Mouse (Mus musculus) testis, postnatal 10 days (tissue): ENCODE measurements around the gene Gm28038.

Experiments used
- DNase-seq: peaks from one replicate; pipeline ENCODE4 v3.0.0; 2021; ENCODE audit warnings: low spot score

Gm28038 gene

DNA sequence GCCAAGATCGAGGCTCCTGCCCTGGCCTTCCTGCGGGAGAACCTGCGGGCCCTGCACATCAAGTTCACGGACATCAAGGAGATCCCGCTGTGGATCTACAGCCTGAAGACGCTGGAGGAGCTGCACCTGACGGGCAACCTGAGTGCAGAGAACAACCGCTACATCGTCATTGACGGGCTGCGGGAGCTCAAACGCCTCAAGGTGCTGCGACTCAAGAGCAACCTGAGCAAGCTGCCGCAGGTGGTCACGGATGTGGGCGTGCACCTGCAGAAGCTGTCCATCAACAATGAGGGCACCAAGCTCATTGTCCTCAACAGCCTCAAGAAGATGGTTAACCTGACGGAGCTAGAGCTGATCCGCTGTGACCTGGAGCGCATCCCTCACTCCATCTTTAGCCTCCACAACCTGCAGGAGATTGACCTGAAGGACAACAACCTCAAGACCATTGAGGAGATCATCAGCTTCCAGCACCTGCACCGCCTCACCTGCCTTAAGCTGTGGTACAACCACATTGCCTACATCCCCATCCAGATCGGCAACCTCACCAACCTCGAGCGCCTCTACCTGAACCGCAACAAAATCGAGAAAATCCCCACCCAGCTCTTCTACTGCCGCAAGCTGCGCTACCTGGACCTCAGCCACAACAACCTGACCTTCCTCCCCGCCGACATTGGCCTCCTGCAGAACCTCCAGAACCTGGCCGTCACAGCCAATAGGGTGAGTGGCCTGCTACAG lies 24.1 kb upstream of the Gm28038 start:
- no peak for DNase-seq

DNA sequence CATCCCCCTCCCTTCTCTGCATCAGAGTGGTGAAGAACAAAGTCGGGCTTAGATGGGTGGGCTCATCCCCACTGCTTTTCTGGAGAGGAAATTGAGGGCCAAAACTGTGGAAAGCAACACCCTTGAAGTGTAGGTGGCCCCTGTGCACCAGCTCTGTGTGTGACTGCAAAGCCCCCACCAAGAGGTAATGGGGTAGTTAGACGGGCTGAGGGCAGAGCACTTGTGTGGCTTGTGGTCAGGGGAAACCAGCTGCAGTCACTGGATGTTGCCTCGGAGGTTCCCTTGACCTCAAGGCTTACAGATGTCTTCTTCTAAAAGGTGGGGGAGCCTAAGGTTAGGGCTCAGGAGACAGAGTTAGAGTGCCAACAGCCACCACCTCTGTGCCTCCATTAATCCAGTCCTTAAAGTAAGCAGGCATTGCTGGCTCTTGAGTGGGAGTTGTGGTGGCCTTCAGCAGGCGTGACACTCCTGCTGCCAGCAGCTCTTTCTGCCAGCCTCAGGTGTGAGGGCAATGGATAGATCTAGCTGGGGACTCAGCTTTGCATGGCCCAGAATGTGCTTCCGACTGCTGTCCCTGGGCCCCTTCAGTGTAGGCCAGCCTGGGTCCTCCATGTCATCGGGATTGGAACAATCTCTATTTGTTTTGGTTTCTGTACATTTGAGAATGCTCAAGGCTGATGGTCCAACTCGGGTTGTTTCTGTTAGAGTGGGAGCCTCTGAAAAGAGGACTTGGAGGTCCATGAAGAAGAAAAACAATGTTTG lies 23.0 kb upstream of the Gm28038 start:
- no peak for DNase-seq

DNA sequence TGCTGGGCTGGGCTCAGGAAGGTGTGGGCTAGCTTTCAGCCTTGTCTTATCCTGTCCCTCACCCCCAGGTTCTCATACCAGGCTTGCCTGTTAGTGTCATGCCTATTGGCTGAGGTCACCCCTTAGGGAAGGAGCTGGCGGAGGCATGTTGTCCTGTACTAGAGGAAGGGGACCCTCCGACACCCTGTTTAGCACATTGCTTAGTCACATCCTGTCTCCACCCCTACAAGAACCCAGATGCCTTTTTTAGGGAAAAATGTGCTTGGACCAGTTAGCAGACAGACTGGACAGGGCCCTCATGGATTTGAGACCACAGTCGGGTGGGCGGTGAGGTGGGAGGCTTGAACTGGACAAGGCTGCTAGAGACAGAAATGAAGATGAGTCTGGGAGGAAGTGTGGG lies 22.2 kb upstream of the Gm28038 start:
- no peak for DNase-seq

DNA sequence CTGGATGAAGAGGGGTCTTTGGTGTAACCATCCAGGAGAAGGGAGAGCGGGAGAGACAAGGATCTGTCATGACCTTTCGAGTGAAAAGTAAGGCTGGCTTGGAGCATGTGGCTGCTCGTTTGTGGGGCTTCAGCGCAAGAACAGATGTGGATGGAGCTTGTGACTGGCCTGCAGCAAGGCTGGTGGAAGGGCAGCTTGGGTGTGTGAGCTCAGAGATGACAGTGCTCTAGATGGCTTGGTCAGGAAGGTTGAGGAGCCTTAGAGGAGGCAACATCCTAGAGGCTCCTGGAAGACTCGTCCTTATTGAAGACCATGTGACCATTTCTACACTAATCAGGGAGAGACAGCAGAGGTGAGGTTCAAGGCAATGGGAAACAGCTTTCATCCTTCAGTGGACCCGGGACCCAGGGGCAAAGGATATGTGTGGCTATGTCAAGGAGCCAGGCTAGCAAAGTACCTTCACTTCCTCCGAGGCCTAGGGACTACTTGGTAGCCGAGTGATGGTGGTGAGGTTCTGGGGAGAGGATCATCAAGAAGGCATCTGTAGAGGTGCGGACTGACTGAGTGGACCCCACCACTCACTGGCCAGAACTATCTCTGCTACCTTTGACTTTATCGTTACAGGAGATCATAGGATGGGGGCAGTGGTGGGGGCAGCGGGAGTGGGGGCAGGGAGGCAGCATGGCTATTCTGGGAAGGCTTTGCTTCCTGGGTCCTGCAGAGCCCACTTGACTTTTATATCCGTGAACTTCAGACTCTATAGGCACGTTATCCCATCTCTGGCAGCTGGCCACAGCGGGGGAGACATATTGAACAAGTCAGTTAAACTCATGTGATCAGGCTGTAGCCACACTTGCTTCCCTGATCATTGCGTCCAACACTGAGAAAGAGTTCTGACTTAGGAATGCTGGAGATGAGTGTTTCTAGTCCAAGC lies 21.4 kb upstream of the Gm28038 start:
- no peak for DNase-seq

DNA sequence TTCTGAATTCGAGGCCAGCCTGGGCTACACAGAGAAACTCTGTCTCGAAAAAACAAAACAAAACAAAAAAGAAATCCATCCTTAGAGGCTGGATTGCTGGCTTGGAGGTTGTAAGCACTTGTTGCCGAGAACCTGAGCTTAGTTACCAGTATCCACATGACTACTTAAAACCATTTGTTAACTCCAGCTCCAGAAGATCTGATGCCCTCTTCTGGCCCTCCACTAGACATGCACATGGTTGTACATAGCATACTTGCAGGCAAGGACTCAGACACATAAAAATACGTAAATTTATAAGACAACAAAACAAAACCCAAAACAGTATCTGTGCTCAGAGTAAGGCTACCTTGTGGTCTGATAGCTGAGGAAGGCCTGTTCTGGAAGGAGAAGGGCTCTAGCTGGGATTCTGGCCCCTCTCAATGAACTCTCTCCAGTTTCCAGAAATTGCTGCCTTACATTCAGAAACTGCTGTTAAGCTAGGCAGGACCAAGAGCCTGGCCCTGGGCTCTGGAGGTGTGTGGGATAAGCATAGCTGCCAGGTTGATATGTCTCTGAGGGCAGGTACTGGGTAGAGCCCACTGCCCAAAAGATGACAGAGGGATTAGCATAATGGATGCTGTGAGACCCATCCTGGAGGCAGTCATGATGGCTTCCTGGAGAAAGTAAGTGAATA lies 19.6 kb upstream of the Gm28038 start:
- no peak for DNase-seq

DNA sequence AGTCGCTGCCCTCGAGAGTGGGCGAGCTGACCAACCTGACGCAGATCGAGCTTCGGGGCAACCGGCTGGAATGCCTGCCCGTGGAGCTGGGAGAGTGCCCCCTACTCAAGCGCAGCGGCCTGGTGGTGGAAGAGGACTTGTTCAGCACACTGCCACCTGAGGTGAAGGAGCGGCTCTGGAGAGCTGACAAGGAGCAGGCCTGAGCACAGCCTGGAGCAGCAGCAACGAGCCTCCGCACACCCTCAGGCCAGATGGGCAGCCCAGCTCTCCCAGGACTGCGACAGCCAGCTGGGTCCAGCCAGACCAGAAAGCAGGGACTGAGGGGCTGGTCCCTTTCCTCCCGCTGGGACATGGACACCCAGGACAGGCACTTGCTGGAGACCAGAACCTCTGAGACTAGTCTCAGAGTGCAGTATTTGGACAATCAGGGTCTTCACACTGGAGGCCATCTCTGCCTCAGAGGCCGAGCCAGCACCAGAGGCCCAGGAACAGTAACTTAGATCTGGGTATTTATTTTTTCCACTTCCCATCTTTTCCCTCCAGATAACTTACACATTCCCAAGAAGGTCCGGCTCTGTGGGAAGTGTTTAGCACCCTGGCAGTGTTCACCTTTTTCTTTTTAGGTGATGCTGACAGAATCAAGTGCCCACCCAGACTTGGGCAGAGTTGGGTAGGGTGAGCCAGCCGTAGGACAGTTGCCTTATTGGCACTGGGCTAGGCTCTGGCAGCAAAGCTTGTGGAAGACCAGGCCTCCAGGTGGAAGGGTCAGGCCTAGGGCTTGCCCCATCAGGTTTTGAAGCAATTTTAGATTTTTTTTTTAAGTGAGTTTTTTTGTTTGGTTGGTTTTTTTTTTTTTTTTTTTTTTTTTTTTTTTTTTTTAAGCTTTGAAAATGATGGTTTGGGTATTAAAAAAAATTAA lies 18.7 kb upstream of the Gm28038 start:
- no peak for DNase-seq

DNA sequence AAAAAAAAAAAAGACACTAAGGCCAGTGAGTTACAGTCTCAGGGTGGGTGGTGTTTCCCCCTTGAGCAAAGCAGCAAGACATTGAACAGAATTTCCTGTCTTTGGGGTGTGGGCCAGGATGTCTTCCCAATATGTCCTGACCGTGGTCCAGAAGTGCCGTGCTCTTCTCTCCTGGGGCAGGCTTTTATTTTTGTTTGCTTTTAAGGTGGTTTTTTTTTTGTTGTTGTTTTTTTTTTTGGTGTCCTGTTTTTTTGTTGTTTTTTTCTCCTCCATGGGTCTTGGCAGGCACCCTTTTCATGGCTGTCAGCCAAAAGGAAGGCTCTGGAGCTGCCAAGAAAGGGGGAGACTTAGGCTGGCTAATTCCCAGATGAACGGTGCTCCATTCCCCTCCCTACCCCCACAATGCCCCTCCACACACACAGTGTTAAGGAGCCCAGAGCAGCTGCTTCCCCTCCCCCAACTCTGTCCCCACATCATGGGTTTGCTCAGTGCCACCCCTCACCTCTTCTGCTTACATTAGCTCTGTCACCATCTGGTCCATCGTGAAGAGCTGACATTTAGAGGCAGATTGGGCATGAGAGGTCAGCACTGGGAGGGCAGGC lies 17.9 kb upstream of the Gm28038 start:
- DNase-seq = peak; percentile 64

DNA sequence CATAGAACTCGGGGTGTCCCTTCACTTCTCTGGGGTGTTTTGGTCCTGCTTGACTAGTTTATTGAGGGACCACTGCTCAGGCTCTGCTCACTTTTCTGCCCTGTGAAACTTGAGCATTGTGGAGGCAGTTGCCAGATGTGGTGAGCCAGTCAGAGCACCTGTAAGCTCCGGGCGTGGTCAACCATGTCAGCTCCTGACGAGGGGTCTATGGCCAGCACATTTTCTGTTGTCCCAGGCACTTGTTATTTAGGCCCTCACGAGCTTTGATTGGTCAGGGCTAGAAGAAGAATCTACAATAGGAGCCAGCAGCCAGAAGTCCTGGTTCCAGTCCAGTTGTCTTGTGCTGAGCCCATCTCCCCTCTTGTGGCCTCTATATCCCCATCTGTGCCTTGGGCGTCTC lies 17.0 kb upstream of the Gm28038 start:
- no peak for DNase-seq

DNA sequence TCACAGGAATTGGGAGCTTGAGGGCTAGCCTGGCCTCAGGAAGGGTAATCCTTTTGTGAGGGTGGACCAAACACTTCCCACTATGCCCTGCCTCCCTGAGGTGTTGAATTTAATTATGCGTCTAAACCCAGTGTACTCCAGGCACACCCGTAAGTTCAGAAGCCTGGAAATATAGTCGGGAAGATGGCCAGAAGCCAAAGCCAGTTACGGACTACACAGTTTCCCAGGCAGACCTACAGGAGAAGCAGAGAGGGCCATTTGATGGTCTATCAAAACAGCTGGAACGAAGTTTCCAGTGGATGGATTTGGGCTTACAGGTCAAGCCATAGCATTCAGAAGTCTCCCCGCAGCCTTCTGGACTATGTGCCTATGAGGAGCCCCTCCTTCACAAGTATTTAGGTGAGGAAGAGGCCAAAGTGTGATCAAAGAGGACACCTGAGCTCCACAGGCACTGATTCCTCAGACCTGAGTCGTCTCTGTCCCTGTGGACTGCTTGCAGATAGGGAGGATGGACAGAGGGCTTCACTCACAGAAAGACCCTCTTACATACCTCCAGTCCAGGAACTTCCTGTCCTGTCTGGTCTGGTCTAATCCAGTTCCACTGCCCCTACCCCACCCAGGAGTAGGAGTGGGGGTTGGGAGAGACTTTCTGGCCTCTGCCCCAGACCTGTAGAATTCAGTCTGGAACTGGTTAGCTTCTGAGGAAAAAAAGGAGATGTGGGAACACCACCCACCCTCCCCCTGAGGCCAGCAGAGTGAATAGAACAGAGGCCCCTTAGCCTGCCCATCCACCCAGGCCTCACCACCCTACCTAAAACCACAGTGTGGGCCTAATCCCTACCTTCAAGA lies 15.9 kb upstream of the Gm28038 start:
- DNase-seq = no peak

DNA sequence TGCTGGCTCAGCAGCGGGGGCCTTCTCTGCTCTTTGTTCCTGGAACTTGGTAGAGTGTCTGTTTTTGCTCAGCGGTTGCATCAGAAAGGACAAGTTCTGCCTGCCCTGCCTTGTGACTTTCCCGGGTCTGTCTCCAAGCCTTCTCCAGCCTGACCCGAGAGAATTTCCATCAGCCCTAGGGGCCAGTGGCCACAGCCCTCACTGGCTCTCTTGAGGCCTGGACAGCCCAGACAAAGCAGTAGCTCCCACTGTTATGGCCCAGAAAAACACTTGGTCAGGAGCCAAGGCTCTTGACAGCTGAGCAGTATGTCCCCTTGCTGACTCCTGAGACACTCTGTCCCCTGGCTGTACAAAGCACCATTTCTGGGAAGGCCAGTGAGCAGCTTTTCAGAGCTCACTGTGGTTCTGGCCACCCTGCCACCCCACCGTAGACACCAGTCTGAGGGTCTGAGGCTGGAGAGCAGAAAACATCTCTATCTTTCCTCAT lies 15.0 kb upstream of the Gm28038 start, which contains the start of gene Phyhd1:
Phyhd1 (plus strand) TSS at position 437 of the 487 bp plus-strand sequence.
- DNase-seq = no peak

DNA sequence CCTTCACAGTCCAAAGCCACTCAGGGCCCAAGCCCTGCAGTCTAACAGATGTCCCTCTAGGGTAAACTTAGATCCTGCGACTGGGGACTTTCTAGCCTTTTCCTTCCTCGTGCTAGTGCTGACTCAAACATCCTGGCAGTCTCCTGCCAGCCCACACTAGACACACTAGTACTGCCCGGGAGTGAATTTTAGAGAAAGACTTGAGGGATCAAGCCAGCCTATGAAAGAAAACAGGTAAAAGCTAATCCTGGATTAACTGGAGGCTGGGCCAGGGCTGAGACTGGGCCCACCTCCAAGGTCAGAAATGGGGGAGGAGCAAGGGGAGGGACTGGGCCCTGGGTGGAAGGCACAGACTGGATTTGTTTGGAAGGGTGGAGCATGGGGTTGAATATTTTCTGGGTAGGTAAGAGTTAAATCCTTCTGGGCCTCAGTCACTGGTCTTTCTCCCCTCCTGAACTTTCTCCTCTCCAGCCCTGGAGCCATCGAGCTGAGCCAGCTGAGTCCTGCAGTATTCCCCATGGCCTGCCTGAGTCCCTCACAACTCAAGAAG lies 14.4 kb upstream of the Gm28038 start:
- peak; percentile 78 for DNase-seq

DNA sequence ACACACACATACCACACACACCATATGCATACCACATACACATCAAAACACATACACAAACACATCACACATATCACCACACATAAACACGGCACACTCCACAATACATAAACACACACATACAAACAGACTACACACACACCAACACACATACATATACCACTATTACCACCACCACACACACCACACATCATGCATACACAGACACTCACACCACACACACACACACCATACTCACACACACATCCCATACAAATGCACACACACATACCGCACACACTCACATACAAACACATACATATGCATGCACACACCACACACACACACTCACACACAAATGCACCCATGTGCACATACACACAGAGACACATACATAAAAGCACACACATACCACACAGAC lies 13.4 kb upstream of the Gm28038 start:
- no peak for DNase-seq

DNA sequence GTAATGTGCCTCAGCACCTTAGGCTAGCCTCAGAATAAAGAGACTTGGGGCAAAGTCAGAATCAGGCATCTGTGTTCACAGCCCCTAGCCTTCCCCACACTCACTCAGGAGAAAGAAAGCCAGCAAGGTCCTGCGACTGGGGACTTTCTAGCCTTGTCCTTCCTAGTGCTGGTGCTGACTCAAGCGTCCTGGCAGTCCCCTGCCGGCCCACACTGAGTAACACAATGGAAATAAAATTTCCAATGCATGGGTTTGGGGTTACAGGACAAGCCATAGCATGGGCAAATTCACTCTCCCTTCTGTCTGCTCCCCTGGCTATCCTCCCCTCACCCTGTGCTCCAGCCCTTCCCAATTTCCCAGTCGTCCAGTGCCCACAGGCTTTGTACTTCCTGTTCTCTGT lies 12.5 kb upstream of the Gm28038 start:
- no peak for DNase-seq

DNA sequence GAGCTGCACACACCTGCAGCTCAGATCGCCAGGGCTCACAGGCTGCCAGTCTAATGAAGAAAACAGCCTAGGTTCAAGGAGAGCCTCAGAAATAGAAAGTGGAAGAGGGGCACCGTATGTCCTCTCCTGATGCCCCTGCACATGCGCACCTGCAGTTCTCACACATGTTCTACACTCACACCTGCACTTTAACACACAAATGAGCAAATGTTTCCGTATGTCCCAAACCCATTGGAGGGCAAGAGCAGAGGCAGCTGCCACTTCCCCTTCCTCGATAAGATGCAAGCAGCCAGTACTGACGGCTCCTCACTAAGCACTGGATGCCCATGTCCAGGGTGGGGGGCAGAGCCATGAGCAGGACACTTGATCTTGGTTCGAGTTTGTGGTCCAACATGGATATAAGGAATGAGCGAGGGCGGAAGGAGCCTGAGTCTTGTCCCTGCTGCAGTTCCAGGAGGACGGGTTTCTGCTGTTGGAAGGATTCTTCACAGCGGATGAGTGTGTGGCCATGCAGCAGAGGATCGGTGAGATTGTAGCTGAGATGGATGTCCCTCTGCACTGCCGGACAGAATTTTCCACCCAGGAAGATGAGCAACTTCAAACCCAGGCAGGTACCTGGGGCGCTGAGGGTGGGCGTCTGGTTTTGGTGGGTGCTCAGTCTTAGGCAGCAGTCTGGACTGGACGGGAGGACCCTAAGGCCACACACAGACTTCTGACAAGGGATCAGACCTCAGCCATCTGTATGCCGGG lies 11.4 kb upstream of the Gm28038 start:
- no peak for DNase-seq

DNA sequence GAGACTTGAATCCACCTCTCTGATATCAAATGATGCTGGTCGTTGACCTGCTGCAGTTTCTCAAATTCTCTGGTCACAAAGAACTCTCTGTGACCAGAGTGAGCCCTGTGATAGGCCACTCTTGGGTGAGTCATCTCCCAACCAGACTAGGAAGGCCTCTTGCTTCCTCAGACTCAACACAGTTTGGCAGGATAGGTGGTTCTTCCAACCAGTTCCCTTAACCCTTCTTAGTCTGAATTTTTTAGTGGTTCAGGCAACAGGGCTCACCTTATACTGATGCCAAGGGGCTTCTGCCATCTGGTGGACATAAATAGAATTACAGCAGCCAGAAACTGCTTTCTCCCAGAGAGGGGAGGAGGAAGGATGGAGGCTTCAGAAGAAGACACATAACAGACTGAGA lies 10.7 kb upstream of the Gm28038 start:
- no peak for DNase-seq

DNA sequence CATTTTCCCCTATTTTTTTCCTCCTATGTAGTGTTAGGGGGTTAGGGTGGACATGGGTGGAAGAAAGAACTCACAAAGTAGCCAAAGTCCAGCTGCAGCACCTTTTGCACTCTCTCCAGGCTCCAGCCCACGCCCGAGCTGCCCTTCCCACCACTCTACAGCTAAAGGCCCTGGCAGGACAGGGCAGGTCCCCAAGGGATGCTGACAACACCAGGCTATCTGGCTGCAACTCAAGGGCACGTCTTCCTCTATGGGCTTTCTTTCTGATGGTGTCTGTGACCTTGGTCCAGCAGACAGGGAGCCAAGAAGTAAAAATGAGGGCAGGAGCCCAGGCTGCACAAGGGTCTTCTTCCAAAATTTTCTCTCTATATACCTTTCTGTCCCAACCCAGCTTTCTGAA lies 808 bp downstream of the Gm28038 start:
- DNase-seq = peak; percentile 42

DNA sequence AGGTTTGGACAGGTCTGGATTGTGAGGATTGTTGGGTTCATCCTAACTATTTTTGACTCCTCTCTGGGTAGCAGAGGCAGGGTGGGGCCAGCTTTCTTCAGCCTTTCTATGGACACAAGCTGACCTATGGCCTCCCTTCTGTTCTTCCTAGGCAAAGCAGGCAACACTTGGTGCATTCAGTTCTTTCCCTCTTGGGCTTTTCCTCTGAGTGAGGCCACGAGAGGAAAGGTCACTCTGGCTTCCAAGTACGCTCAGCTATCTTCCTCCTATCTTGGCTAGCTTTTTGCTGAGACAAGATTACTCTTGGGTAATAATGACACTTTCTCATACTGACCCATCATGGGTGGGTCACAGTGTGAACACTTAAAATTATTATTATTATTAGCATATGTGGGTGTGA lies 2.4 kb downstream of the Gm28038 start:
- DNase-seq = no peak

DNA sequence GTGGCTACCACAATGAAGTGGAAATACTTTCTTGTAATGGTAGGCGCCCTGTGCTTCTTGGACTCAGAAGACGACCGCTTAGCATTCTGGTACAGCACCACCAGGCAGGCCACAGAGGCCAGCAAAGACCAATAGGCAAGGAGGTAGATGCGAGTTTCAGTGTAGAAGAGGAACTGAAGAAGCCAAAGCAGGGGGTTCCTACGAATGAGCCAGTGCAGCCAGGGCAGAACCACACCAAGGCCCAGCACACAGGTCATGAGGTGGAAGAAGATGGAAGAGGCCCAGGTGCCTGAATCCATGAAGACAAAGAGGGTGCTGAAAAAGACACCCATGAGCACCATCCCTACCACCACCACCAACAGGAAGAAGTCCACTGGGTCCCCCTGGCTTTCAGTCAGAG lies 4.2 kb downstream of the Gm28038 start:
- DNase-seq = no peak
